Mouse (Mus musculus): Measurements from ENCODE around the gene Ttc28.

Gene Ttc28

GRCm38 (mm10) chr5:111208660-111208969 lies 329.0 kb downstream of the Ttc28 start:
- peak; percentile 28 to 72 for DNase-seq (ENCODE audit: low spot score in 2 of 2)

DNA sequence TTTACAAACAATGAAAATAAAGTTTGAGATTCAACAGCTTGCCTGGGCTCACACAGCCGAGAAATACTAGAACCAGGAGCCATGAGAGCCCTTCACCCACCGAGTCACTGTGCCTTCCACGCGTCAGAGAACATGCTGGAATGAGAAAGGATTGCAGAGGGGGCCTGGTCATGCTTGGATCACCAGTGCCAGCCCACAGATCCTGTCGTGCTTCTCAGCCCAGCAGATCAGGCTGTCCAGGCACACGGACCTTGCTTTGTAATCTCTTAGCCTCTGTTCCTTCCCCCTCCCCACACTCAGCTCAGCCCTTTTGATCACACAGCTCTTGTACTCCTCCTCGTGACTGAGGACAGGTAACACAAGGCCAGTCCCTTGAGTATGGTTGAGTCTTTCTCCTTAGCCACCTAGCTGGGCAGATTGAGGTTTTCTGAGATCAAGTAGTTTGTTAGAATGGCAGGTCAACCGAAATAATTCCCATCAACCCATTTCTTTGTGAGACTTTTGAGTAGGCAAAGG lies 334.4 kb downstream of the Ttc28 start:
- no peak for DNase-seq (ENCODE audit: low spot score in 2 of 2)

DNA sequence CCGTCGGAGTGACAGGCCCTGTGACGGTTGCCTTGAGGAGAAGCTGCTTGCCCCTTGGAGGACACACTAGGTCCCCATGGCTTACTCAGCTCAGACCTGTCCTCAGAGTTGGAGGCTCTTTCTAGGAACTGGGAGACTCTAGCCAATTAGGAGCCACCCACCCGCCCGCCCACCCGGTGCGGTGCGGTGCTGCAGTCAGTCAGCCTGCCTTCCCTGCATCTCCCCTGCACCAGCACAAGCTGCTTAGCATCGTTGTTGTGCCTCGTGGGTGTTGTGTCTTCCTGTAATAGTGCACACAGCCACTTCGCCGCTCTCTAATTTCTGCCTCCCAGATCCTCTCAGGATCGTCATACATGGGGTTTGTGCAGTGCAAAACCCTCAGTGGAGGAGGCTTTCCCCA lies 335.3 kb downstream of the Ttc28 start:
- DNase-seq (ENCODE audit: low spot score in 2 of 2) = peak; percentile 30 to 42

DNA sequence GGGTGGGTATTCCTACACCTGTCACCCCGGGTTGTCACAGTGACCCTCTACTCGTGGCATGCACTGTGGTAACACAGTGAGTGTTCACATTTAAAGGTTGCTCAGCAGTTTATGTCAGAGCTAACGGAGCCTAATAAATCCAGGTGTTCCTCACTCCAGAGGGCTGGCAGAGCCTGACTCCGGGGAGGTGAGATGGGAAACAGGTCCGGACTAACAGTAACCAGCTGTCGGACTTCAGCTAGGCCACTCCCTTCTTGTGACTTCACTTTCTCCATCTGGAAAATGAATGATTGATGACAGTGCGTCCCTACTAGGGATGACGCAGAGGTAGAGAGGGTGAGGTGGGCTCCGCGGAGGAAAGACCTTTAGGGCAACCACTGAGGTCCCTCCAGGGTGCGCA lies 336.1 kb downstream of the Ttc28 start:
- no peak for DNase-seq (ENCODE audit: low spot score in 2 of 2)

- DNase-seq (ENCODE audit: low spot score in 2 of 2) = peak in 1 of 2 experiments; percentile 53
These were observed 336.6 kb downstream of the Ttc28 start for GRCm38 (mm10) chr5:111216166-111216565.

DNA sequence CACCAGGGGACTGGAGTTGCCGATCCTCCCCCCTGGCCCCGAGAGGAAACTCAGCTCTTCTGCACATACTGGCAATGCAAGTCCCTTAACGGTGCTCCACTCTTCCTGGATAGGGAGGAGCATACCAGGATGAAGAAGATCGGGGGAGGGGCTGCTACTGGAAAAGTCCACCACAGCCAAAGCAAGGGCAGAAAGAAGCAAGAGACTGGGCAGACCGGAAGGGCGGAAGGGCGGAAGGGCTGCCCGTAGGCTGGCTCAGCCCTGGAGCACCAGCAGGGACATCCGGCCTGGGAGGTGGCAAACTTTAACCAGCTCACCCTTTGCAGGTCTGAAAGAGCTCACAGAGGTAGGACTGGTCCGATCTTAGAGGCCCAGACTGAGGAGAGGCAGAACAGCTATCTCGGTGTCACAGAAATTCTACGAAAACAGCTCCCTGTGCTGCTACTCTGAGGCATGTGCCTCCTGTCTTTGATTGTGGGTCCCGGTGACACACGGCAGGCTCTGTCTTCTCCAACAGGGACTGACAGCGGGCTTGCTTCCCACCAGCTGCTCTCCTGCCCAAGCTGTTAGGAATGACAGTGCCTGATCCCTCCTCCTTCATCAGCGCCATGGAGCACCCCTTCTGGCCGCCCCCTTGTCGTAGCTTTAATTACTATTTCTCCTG lies 338.0 kb downstream of the Ttc28 start:
- DNase-seq (ENCODE audit: low spot score in 2 of 2) = no peak

DNA sequence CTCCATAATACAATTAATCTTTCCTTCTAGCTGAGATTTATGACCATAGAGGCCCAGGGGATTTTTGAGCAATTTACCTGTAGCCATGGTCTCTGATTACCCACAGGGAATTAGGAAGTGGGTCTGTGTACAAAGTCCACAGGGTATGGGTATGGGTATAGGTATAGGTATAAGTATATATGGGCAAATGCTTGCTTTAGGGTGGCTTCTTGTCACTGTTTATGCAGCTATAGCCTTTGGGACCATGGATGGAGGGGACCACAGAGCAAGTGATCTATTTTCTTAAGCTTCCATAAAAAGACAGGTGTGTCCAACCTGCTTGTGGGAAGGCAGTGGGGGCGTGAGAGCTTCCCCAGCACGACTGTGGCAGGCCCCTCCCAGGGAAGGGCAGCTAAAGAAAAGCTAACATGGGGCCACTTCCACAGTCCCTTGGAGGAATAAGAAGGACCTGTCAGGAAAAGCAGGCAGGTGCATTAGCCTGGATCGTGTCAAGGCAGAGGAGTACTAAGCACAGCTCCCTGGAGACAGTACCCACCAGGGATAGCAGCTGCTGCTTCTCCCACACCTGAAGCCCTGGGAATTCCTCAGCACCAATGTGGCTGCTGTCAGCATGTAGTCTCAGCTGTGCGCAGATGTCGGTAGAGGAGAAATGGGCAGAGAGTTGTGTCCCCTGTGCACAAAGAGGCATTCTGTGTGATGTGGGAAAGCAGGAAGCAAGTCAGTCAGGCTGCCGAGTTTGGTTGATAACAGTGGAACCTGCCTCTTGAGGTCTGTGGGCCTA lies 338.7 kb downstream of the Ttc28 start:
- DNase-seq (ENCODE audit: low spot score in 2 of 2) = no peak

DNA sequence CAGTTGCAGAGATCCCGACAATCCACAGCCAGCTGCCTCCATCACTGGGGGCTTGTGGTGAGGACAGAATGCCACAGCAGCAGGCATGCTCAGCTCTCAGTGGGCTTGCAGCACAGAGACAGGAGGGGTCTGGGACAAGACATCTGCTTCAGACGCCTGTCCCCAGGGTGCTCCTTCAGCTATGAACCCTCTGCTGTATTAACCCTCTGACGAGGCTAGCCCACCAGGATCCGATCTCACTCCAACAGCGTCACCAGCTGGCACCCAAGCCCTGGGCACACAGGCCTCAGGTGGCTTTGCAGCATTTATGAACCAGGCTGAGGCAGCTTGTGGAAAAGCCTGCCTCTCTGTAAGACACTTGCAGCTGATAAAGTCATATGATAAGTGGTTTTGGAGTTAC lies 339.4 kb downstream of the Ttc28 start:
- no peak for DNase-seq (ENCODE audit: low spot score in 2 of 2)

DNA sequence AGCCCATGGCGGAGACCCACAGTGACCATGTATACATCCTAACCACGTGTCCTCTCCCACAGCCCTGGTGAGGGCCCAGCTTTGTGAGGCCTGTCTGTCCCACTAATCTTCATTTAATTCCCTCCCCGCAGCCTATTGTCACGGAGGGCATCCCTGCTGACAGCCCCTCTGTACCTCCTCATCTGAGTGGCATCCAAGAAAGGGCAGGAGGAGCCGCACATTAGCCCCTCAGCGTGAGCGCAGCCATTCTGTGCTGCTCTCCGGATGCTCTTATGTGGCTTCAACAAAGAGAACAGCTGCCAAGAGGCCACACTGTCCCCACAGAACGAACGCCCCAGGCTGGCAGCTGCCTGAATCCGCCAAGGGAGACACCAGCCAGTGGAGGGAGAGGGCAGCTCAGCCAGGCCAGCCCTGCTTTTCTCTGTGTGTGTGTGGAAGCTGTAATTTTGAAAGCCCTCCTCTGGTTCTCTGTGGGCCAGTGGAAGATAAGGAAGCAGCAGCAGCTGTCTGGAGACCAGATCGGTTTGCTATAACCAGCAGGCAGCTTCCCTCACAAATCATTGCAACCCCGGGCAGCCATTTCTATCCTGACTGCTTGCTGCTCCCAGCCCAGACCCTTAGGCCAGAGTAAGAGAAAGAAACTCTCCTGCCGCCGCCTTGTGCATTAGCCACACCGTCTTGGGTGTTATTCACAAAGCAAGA lies 341.2 kb downstream of the Ttc28 start:
- no peak for DNase-seq (ENCODE audit: low spot score in 2 of 2)

DNA sequence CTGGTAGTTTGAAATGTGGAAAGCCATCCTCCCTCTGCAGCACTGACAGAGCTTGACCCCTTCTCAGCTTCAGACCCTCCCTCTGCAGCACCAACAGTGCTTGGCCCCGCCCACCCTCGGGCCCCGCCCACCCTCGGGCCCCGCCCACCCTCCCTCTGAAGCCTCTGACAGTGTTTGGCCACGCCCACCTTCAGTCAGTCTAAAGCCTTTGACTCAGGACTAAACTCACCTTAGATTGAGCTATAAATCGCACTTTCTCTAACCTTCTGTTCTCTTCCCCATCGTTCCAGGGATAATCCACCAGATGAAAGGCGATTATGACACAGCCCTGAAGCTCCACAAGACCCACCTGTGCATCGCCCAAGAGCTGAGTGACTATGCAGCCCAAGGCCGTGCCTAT lies 343.2 kb downstream of the Ttc28 start:
- no peak for DNase-seq (ENCODE audit: low spot score in 2 of 2)

GRCm38 (mm10) chr5:111225306-111225705 lies 345.7 kb downstream of the Ttc28 start:
- DNase-seq (ENCODE audit: low spot score in 2 of 2) = no peak

DNA sequence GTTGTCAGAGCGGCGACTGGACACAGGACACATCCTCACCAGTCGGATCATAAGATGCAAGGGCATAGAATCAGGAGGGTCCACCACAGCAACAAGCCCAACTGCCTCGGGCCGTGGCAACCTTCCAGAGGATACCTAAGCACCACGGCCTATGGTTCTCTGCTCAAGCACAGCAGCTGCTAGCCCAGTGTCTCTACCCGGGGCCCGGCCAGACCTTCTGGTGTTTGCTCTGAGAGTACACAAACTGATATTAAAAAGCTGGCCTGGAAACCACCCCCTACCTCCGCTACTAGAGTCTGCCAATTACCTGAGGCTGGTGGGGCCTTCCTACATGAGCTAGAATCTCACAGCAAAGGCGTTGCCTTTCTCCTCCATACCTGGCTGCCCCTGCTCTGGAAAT lies 346.9 kb downstream of the Ttc28 start:
- no peak for DNase-seq (ENCODE audit: low spot score in 2 of 2)

DNA sequence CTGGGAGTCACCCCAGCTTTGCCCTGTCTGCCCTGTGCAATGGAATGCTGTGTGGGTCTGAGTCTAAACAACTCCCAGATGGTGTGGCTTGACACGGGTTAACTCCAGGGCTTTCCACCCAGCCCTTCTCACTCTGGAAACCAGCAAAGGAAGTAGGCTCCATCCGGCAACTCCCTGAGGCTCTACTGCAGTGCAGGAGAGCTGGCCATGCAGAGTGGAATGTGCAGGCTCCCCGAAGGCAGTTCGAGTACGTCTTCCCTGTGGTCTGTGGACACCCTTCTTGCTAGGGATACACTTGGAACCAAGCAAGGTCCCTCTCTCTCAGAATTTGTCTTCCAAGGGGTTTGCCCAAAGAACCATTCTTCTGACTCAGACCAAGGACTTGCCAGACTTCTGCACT lies 348.2 kb downstream of the Ttc28 start:
- DNase-seq (ENCODE audit: low spot score in 2 of 2) = no peak

DNA sequence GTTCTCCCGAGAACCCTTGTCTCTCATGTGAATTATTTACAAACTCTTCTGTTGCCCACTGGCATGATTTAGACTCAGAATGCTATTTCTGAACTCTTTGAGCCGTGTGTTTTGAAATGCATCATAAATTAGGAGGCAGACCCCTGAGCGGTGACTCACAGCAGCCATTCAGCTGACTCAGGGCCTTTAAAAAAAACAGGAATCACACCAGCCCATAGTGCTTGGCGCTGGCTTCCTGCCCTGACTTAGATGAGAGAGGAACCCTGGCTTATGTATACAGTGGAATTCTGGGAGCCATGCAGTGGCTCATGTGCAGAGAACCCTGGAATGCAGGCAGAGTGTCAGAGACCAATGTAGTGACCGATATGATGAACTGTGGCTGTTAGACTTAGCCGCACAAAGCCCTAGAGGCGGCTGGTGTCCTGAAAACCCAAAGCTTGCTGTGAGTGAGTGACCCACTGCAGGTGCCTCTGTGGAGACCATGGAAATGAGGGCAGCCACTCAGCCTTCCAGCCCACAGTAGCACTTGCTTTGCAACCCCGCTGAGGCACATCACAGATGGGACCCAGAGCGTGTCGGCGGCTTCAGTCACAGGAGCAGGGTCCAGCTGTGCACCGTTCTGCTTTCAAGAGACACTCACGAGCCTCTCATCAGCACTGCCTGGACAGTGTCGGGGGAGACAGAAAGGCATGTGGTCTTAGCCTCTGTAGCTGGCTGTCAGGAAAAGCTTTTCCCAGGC lies 348.9 kb downstream of the Ttc28 start:
- peak; percentile 60 to 62 for DNase-seq (ENCODE audit: low spot score in 2 of 2)

GRCm38 (mm10) chr5:111229041-111229394 lies 349.4 kb downstream of the Ttc28 start:
- no peak for DNase-seq (ENCODE audit: low spot score in 2 of 2)

- DNase-seq (ENCODE audit: low spot score in 2 of 2) = no peak
These were observed 350.1 kb downstream of the Ttc28 start for GRCm38 (mm10) chr5:111229671-111230070.

- DNase-seq (ENCODE audit: low spot score in 2 of 2) = no peak
These were observed 351.4 kb downstream of the Ttc28 start for GRCm38 (mm10) chr5:111231044-111231443.

DNA sequence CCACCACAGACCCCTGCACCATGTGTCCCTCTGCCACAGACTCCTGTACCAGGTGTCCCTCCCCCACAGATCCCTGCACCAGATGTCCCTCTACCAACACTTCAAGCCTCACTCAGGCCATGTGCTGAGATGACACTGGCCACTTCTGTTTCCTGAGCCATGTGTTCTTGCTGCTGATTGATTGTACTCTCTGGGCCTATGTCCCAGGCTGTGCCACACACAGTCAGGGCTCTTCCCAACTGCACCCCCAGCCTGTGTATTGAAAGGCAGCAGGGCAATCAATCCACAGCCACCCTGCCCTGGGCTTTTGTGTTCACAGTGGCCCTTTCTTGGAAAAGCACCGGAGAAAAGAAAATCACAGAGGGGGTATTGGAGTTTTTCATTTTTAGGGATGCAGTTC lies 352.2 kb downstream of the Ttc28 start:
- no peak for DNase-seq (ENCODE audit: low spot score in 2 of 2)

- DNase-seq (ENCODE audit: low spot score in 2 of 2) = no peak
These were observed 353.6 kb downstream of the Ttc28 start for GRCm38 (mm10) chr5:111233022-111233709.

DNA sequence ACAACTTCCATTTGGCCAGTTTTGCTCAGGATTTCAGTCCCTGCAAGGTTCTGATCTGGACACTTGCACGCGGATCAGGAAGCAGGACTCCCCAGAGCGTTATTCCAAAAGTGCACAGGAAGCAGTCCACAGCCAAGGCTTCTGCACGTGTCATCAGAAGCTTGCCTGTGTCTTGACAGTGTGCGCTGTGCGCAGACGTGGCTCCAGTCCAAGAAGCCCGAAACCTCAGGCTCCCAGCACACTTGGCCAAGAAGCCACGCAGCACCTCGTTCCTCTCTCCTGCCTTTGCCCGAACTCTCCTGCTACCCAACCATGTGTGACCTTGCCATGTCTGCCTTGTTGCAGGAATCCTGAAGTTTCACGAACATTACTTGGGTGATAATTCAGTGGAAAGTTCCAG lies 355.5 kb downstream of the Ttc28 start:
- no peak for DNase-seq (ENCODE audit: low spot score in 2 of 2)

DNA sequence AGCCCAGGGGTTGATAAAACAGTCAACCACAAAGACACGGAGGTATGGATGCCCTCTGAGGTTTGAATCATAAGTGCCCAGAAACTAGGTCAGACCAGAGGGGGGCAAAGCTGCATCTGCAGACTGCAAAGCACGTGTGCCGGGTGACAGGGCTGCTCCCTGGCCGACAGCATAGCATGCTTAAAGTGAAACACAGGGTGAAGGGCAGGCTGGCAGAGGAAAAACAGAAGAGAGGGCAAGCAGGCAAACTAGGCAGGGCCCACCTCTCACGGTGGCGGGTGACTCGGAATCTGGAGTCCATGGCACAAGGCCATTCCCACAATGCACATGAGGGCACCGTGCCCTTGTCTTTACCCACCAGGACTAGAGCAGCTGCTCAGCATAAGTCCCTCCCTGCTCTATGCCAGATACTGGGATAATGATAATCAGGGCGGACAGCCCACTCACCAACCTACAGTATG lies 357.6 kb downstream of the Ttc28 start:
- no peak for DNase-seq (ENCODE audit: low spot score in 2 of 2)

Measured in frontal cortex, postnatal 36 days (tissue).